Mouse (Mus musculus) central nervous system, embryonic 14 days (tissue): Measurements from ENCODE around the gene Gm28827. TPM values are rescaled to one million over a fixed set of nuclear protein-coding genes. Genes with fewer than 3 reads are reported as not detected.

Experiments used
- polyA plus RNA-seq: library from polyadenylated mRNA; depleted of rRNA; stranded (reverse); fragments of >200 nt; gene quantifications from 2 replicates; pipeline ENCODE4 v1.2.3, GENCODE M21; 2012; rRNA removed

Gene Gm28827
- polyA plus RNA-seq: not detected in 2 replicates

DNA sequence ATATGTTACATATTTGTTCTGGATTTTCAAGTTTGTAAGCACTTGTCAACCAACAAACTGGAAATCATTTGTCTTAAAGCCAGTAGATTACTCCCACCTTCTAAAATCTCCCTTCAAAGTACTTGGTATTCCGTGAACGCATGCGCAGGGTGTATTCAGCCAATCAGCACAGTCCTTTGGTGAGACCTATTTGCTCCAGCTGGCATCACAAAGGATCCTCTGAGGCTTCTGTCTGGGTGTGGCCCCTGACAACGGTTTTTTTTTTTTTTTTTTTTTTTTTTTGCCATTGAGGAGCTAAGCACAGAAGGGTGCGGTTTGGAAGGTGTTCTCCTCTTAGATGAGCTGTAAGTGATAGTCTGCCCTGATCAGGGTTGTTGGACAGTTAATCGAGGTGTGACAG, at the start of gene Gm28827:
Gene Gm28827 (plus strand): TSS at position 301 of the 400 bp plus-strand sequence.

